Mouse (Mus musculus): Measurements from ENCODE around the gene Gm35549. TPM values are rescaled to one million over a fixed set of nuclear protein-coding genes. Genes with fewer than 3 reads are reported as not detected.

Gene Gm35549
- polyA plus RNA-seq, 1 experiment from 2014 or later: 0.32 TPM

DNA sequence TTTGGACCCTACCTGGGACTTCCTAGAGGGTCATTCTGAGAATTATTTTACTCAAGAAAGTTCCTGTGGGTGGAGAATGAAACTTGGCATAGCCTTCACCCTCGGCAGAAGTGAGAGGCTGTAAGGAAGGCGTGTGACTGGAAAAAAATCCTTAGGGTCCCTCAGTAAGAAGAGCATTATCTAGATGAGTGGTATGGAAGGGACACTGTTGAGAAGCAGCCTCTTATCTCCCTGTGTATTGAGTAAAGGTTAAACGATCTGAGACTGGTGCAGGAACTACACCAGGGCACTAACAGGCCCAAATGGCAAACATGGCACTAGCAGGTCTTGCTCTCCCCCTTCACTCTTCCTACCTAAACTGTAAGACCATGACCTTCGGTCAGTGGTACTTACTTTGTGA lies 22.4 kb upstream of the Gm35549 start:
- DNase-seq (ENCODE audit: low spot score) (no peak), ATAC-seq (ENCODE audit: low FRiP score, low TSS enrichment) (peak; percentile 36)
- H3K27me3 ChIP-seq (ENCODE audit: control insufficient read depth, insufficient read depth, low read length): no peaks in the 10 kb centered on the region
- peaks cover 8% of the 10 kb centered on the region for H3K36me3 ChIP-seq (ENCODE audit: control insufficient read depth, insufficient read depth, low read length)
- H3K9me3 ChIP-seq (ENCODE audit: control insufficient read depth, low read length): peaks cover 8% of the 10 kb centered on the region; the same call in 1 of the 2 replicates
- peak overlapping the region; percentile 79 for H3K4me3 ChIP-seq (ENCODE audit: low read depth, low read length)
- no peak overlapping the region for H3K27ac ChIP-seq (replicated peaks)
- TF ChIP-seq CTCF (IDR thresholded peaks at IDR 0.05; ENCODE audit: low read depth): no peak
- TF ChIP-seq EP300 (optimal IDR thresholded peaks at IDR 0.05): no peak
- H3K4me1 ChIP-seq (replicated peaks; ENCODE audit: control insufficient read depth, insufficient read depth): no peaks in the 10 kb centered on the region; the same call in 1 of the 2 replicates
- 70% methylated on average over 4 of the region's 4 CpGs for WGBS
- H3K9ac ChIP-seq (ENCODE audit: low read length): peak overlapping the region; percentile 88; the same call in 1 of the 2 replicates
- H3K4me2 ChIP-seq (replicated peaks; ENCODE audit: low read depth): peak overlapping the region; percentile 54

DNA sequence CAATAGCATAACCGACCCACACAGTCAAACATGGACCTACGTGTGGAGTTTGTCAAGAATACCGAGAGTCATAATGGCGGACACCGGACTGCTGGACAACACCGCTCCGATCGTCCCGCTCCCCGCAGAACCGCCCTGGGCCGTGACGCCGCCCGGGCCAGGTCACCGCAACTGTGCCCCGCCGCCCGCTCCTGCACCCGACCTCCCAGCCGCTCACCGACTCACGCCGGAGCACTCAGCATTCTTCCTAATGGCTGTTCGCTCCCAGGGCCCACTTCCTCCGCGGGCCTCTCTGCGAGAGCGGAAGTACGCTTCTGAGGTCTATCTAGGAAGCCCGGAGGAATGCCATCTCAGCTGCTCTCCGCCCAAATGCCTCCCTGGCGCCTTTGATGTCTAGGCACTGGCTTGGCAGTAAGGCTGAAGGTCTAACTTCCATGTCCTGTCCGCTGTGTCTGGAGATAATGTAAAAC lies 21.9 kb upstream of the Gm35549 start, which contains the start of gene Zfp445:
Gene Zfp445 (minus strand): TSS at position 310 of the 470 bp plus-strand sequence.
- Histone ChIP-seq H3K9me3 (ENCODE audit: control insufficient read depth, low read length) (peaks cover 13% of the 10 kb centered on the region; the same call in 1 of the 2 replicates), H3K27me3 (ENCODE audit: control insufficient read depth, insufficient read depth, low read length) (no peaks in the 10 kb centered on the region), H3K9ac (ENCODE audit: low read length) (peak within 1 kb of the TSS; percentile 88), H3K27ac (replicated peaks) (peak within 1 kb of the TSS; percentile 89), H3K4me1 (replicated peaks; ENCODE audit: control insufficient read depth, insufficient read depth) (no peaks in the 10 kb centered on the region; the same call in 1 of the 2 replicates), H3K4me2 (replicated peaks; ENCODE audit: low read depth) (peak within 1 kb of the TSS; percentile 54), H3K36me3 (ENCODE audit: control insufficient read depth, insufficient read depth, low read length) (peaks cover 12% of the 10 kb centered on the region), H3K4me3 (ENCODE audit: low read depth, low read length) (peak within 1 kb of the TSS; percentile 79)
- peak; percentile 93 for ATAC-seq (ENCODE audit: low FRiP score, low TSS enrichment)
- peak; percentile 84 for DNase-seq (ENCODE audit: low spot score)
- WGBS: under 1% methylated on average over 34 of the region's 34 CpGs
- TF ChIP-seq EP300 (optimal IDR thresholded peaks at IDR 0.05) (no peak), CTCF (IDR thresholded peaks at IDR 0.05; ENCODE audit: low read depth) (no peak)

DNA sequence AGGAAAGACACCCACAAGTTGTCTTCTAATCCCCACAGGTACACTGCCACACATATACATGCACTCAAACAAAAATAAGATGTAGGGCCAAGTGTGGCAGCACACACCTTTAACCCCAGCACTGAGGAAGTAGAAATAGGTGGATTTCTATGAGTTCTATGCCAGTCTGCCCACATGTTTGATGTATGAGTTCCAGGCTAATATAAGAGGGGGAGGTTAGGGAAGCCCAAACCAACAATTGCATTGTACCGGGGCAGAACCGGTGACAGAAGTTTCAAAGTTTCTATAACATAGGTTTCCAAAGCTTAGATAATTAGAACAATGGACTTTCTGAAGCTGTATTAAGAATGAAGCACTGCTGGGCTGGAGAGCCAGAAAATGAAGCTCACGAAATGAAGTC lies 21.0 kb upstream of the Gm35549 start:
- Histone ChIP-seq H3K4me1 (replicated peaks; ENCODE audit: control insufficient read depth, insufficient read depth) (no peaks in the 10 kb centered on the region; the same call in 1 of the 2 replicates), H3K9me3 (ENCODE audit: control insufficient read depth, low read length) (peaks cover 13% of the 10 kb centered on the region; the same call in 1 of the 2 replicates), H3K27me3 (ENCODE audit: control insufficient read depth, insufficient read depth, low read length) (no peaks in the 10 kb centered on the region), H3K4me3 (ENCODE audit: low read depth, low read length) (peak overlapping the region; percentile 79), H3K36me3 (ENCODE audit: control insufficient read depth, insufficient read depth, low read length) (peaks cover 17% of the 10 kb centered on the region), H3K4me2 (replicated peaks; ENCODE audit: low read depth) (peak overlapping the region; percentile 54), H3K9ac (ENCODE audit: low read length) (no peak overlapping the region), H3K27ac (replicated peaks) (no peak overlapping the region)
- TF ChIP-seq CTCF (IDR thresholded peaks at IDR 0.05; ENCODE audit: low read depth) (no peak), EP300 (optimal IDR thresholded peaks at IDR 0.05) (no peak)
- WGBS: 44% methylated on average over 3 of the region's 3 CpGs
- DNase-seq (ENCODE audit: low spot score) (no peak), ATAC-seq (ENCODE audit: low FRiP score, low TSS enrichment) (no peak)

DNA sequence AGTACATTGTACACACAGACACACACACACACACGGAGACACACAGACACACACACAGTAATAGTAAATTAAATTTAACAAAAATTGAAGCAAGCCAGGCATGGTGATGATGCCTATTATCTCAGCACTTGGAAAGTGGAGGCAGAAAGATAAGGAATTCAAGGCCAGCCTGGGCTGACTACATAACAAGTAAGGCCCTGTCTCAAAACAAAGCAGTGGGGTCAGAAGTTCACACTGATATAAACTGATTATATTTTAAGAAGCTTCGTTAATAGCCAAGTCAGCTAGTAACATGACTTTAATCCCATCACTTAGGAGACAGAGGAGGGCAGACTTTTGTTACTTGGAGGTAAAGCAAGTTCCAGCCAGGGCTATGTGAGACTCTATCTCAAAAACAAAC lies 19.9 kb upstream of the Gm35549 start:
- H3K9me3 ChIP-seq (ENCODE audit: control insufficient read depth, low read length): peaks cover 16% of the 10 kb centered on the region; the same call in 1 of the 2 replicates
- DNase-seq (ENCODE audit: low spot score) (no peak), ATAC-seq (ENCODE audit: low FRiP score, low TSS enrichment) (no peak)
- 55% methylated on average over 2 of the region's 2 CpGs for WGBS
- TF ChIP-seq EP300 (optimal IDR thresholded peaks at IDR 0.05) (no peak), CTCF (IDR thresholded peaks at IDR 0.05; ENCODE audit: low read depth) (no peak)
- peaks cover 26% of the 10 kb centered on the region for H3K36me3 ChIP-seq (ENCODE audit: control insufficient read depth, insufficient read depth, low read length)
- no peak overlapping the region for H3K4me3 ChIP-seq (ENCODE audit: low read depth, low read length)
- no peak overlapping the region for H3K9ac ChIP-seq (ENCODE audit: low read length)
- H3K4me1 ChIP-seq (replicated peaks; ENCODE audit: control insufficient read depth, insufficient read depth): no peaks in the 10 kb centered on the region; the same call in 1 of the 2 replicates
- no peaks in the 10 kb centered on the region for H3K27me3 ChIP-seq (ENCODE audit: control insufficient read depth, insufficient read depth, low read length)
- H3K4me2 ChIP-seq (replicated peaks; ENCODE audit: low read depth): no peak overlapping the region
- H3K27ac ChIP-seq (replicated peaks): no peak overlapping the region

DNA sequence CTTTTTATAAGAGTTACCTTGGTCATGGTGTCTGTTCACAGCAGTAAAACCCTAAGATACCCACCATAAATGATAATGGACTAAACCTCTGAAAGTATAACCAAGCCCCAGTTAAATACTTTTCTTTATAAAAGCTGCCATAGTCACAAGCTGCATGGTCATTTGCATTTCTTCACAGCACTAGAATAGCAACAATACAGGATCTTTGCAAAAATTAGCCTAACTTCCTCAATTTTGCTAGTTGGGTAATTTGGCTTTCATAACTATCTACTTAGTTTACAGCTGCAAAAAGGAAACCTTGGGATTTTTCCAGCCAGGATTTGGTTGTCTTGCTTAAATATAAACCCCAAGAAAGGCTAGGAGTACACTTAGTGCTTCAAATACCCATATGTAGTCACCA lies 16.9 kb upstream of the Gm35549 start:
- no peak for TF ChIP-seq CTCF (IDR thresholded peaks at IDR 0.05; ENCODE audit: low read depth)
- TF ChIP-seq EP300 (optimal IDR thresholded peaks at IDR 0.05): no peak
- H3K9ac ChIP-seq (ENCODE audit: low read length): no peak overlapping the region
- peaks cover 50% of the 10 kb centered on the region for H3K36me3 ChIP-seq (ENCODE audit: control insufficient read depth, insufficient read depth, low read length)
- no peak for ATAC-seq (ENCODE audit: low FRiP score, low TSS enrichment)
- H3K27ac ChIP-seq (replicated peaks): no peak overlapping the region
- H3K4me2 ChIP-seq (replicated peaks; ENCODE audit: low read depth): no peak overlapping the region
- 0 out of 2 replicates have a peak, but pooled peaks cover 11% of the 10 kb centered on the region for H3K9me3 ChIP-seq (ENCODE audit: control insufficient read depth, low read length)
- H3K4me3 ChIP-seq (ENCODE audit: low read depth, low read length): no peak overlapping the region
- no peaks in the 10 kb centered on the region for H3K27me3 ChIP-seq (ENCODE audit: control insufficient read depth, insufficient read depth, low read length)
- H3K4me1 ChIP-seq (replicated peaks; ENCODE audit: control insufficient read depth, insufficient read depth): no peaks in the 10 kb centered on the region; the same call in 1 of the 2 replicates
- no peak for DNase-seq (ENCODE audit: low spot score)

DNA sequence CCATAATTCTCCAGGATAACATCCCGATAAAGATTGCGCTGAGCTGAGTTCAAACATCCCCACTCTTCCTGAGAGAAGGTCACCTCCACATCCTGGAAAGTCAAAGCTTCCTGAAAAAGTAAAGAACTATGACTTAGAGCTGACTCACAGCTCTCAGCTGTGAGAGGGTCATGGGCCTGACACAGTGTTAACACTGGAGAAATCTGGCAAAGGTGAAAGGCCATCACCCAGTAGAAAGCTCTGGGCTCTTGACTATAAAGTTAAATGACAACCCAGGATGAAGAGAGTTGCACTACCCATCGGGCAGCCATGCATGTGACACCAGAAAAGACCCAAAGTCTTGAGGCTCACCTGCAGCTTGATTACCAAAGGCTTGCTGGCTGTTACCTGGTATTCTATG lies 12.9 kb upstream of the Gm35549 start:
- Histone ChIP-seq H3K9me3 (ENCODE audit: control insufficient read depth, low read length) (peaks cover 15% of the 10 kb centered on the region; the same call in 1 of the 2 replicates), H3K36me3 (ENCODE audit: control insufficient read depth, insufficient read depth, low read length) (peaks cover 74% of the 10 kb centered on the region), H3K4me3 (ENCODE audit: low read depth, low read length) (no peak overlapping the region), H3K9ac (ENCODE audit: low read length) (no peak overlapping the region), H3K4me1 (replicated peaks; ENCODE audit: control insufficient read depth, insufficient read depth) (no peaks in the 10 kb centered on the region), H3K27ac (replicated peaks) (no peak overlapping the region), H3K4me2 (replicated peaks; ENCODE audit: low read depth) (no peak overlapping the region), H3K27me3 (ENCODE audit: control insufficient read depth, insufficient read depth, low read length) (no peaks in the 10 kb centered on the region)
- ATAC-seq (ENCODE audit: low FRiP score, low TSS enrichment) (no peak), DNase-seq (ENCODE audit: low spot score) (no peak)
- no peak for TF ChIP-seq CTCF (IDR thresholded peaks at IDR 0.05; ENCODE audit: low read depth)
- TF ChIP-seq EP300 (optimal IDR thresholded peaks at IDR 0.05): no peak
- 96% methylated on average over 3 of the region's 3 CpGs for WGBS

Data from stomach, postnatal 0 days (tissue).